Mouse (Mus musculus) bone marrow macrophage, adult 2 months (primary cell): ENCODE results near the gene Hoxd12.

Experiments
- CTCF ChIP-seq: IDR thresholded peaks from 2 replicates; pipeline ENCODE4 v1.5.1; 2012; ENCODE audit warnings: low read depth, mild to moderate bottlenecking, low read length, moderate library complexity
- POLR2A ChIP-seq: IDR thresholded peaks from 2 replicates; pipeline ENCODE4 v1.6.1; 2012; ENCODE audit warnings: mild to moderate bottlenecking, low read depth, low read length, borderline replicate concordance

- no peak for TF ChIP-seq CTCF
- no peak for TF ChIP-seq POLR2A
Observed at GRCm38 (mm10) chr2:74707599-74707998, 32.8 kb downstream of the Hoxd12 start.
